In genomic region chr9:60502220-60502619, GRCm38 (mm10) we compare ENCODE assay signal across 19 mouse cellular contexts. TPM values are rescaled to one million over a fixed set of nuclear protein-coding genes. Genes with fewer than 3 reads are reported as not detected.
DNase-seq lines count a peak whose midpoint lies in the region; ATAC-seq and TF ChIP-seq lines count a peak whose summit lies in the region.
"Had no signal": no experiment of that assay in that cellular context is flagged by ENCODE, and none has a peak within 500 bp of the region (broad histone marks: within the 10 kb centered on the region; RNA-seq: fewer than 3 reads in every experiment).

No protein-coding gene starts in this region.

- H3K4me3 ChIP-seq in liver, embryonic 16.5 days (ENCODE audit: low read depth, low read length): no peak overlapping the region
- no peak overlapping the region for H3K4me3 ChIP-seq in myocyte
- H3K4me3 ChIP-seq in embryonic facial prominence, embryonic 10.5 days: no peak overlapping the region
- H3K4me3 ChIP-seq: erythroblast, embryonic 14.5 days; limb, embryonic 13.5 days had no signal

- TF ChIP-seq POLR2A in myocyte (IDR thresholded peaks at IDR 0.05; ENCODE audit: insufficient read length, low read depth): no peak

- DNase-seq in liver: no peak
- peak; percentile 5 for DNase-seq in NIH3T3 (ENCODE audit: low read depth)
- DNase-seq in large intestine, adult 2 months (ENCODE audit: low read depth, low spot score): peak; percentile 32
- DNase-seq in layer of hippocampus, postnatal 14 days (ENCODE audit: low spot score in 2 of 2): no peak
- DNase-seq in spleen, postnatal 4 days (ENCODE audit: low spot score in 2 of 2): no peak
- no peak for DNase-seq in embryonic facial prominence, embryonic 10.5 days (ENCODE audit: low spot score)
- DNase-seq: cerebellum, postnatal 25 days; gastrocnemius, postnatal 10 days; heart, postnatal 10 days; kidney, adult 2 months; midbrain, embryonic 14.5 days had no signal

- no peak overlapping the region for H3ac ChIP-seq in myocyte (ENCODE audit: control insufficient read depth, insufficient read length)

- no peaks in the 10 kb centered on the region for H3K27me3 ChIP-seq in liver, embryonic 16.5 days (ENCODE audit: control insufficient read depth, insufficient read depth, low read depth, low read length)
- H3K27me3 ChIP-seq in myocyte (ENCODE audit: control insufficient read depth, insufficient read depth, insufficient read length): no peaks in the 10 kb centered on the region
- H3K27me3 ChIP-seq in embryonic facial prominence, embryonic 10.5 days (replicated peaks; ENCODE audit: low read depth, poor library complexity, severe bottlenecking): peaks cover 7% of the 10 kb centered on the region; the same call in 1 of the 2 replicates
- H3K27me3 ChIP-seq: limb, embryonic 13.5 days had no signal

- WGBS in liver, embryonic 16.5 days (ENCODE audit: insufficient replicate concordance): 55% methylated on average over 6 of the region's 6 CpGs
- 29% methylated on average over 6 of the region's 6 CpGs for WGBS in large intestine, adult 2 months
- WGBS in embryonic facial prominence, embryonic 10.5 days: 84% methylated on average over 6 of the region's 6 CpGs

- H3K79me2 ChIP-seq in myocyte (ENCODE audit: control insufficient read depth, insufficient read depth): no peaks in the 10 kb centered on the region

- no peaks in the 10 kb centered on the region for H3K9me3 ChIP-seq in liver, embryonic 16.5 days (replicated peaks; ENCODE audit: control insufficient read depth, low read length)
- no peaks in the 10 kb centered on the region for H3K9me3 ChIP-seq in embryonic facial prominence, embryonic 10.5 days
- H3K9me3 ChIP-seq: G1E; limb, embryonic 13.5 days had no signal

- H3K4me1 ChIP-seq in liver, embryonic 16.5 days (ENCODE audit: control insufficient read depth, low read depth, low read length): no peaks in the 10 kb centered on the region
- peaks cover 32% of the 10 kb centered on the region for H3K4me1 ChIP-seq in embryonic facial prominence, embryonic 10.5 days

- no peak overlapping the region for H3K27ac ChIP-seq in liver, embryonic 16.5 days (ENCODE audit: low read length)
- H3K27ac ChIP-seq in embryonic facial prominence, embryonic 10.5 days (replicated peaks): no peak overlapping the region
- H3K27ac ChIP-seq: hindbrain, embryonic 14.5 days; limb, embryonic 13.5 days; macrophage had no signal

- no peak overlapping the region for H3K4me2 ChIP-seq in liver, embryonic 16.5 days (ENCODE audit: low read depth, low read length)
- H3K4me2 ChIP-seq in myocyte (ENCODE audit: low read depth): peak overlapping the region; percentile 54
- H3K4me2 ChIP-seq: hindbrain, embryonic 14.5 days; limb, embryonic 13.5 days had no signal

- 0 out of 2 replicates have a peak, but pooled peaks have one; percentile 16 for ATAC-seq in liver, embryonic 16.5 days (ENCODE audit: low read depth)
- ATAC-seq: forebrain, embryonic 16.5 days had no signal

- H3K9ac ChIP-seq in liver, embryonic 16.5 days (ENCODE audit: low read depth, low read length): no peak overlapping the region
- H3K9ac ChIP-seq: hindbrain, embryonic 14.5 days; limb, embryonic 13.5 days had no signal

- H3K36me3 ChIP-seq in liver, embryonic 16.5 days (ENCODE audit: control insufficient read depth, insufficient read depth): no peaks in the 10 kb centered on the region
- H3K36me3 ChIP-seq in myocyte (ENCODE audit: control insufficient read depth, insufficient read depth): no peaks in the 10 kb centered on the region
- no peaks in the 10 kb centered on the region for H3K36me3 ChIP-seq in embryonic facial prominence, embryonic 10.5 days (replicated peaks)
- H3K36me3 ChIP-seq: G1E; limb, embryonic 13.5 days had no signal

TF ChIP-seq in myocyte, 11 proteins besides CTCF, POLR2A, EP300 and RAD21:
- no peak for TF ChIP-seq MYOD1 (IDR thresholded peaks at IDR 0.05; ENCODE audit: control insufficient read depth in 1 of 3, insufficient read length in 2 of 3, low read depth in 2 of 3)
- TF ChIP-seq MYOG (IDR thresholded peaks at IDR 0.05; ENCODE audit: control insufficient read depth in 1 of 3, insufficient read depth in 1 of 3, insufficient read length in 2 of 3, low read depth in 2 of 3): no peak
- no peak for TF ChIP-seq SRF (IDR thresholded peaks at IDR 0.05; ENCODE audit: control insufficient read depth, insufficient read length, low read depth)
- no peak for TF ChIP-seq POLR2AphosphoS2 (IDR thresholded peaks at IDR 0.05; ENCODE audit: insufficient read length, low read depth)
- TF ChIP-seq REST (IDR thresholded peaks at IDR 0.05; ENCODE audit: insufficient read depth, insufficient read length): no peak
- no peak for TF ChIP-seq MAX (IDR thresholded peaks at IDR 0.05; ENCODE audit: low read depth)
- no peak for TF ChIP-seq TCF3 (IDR thresholded peaks at IDR 0.05; ENCODE audit: insufficient read length, low read depth)

RNA-seq across cellular contexts. Expression of gene Thsd4, which starts 19.6 kb away (rescaled TPM):
- 0.81 and 1.1 TPM in 2 replicates for polyA plus RNA-seq in liver, embryonic 16.5 days (2015; fragmentation: Nextera tagmentation; extraction: Ambion mirVana)
- 2.1 and 5.5 TPM in 2 replicates for polyA plus RNA-seq in large intestine, adult 2 months (2012; rRNA removed)
- 1.7 TPM for polyA plus RNA-seq in myocyte (2012; fragmentation: generic; extraction: Trizol)
- 10 to 100 TPM; 36.4 to 37.8 TPM for total RNA-seq in layer of hippocampus, postnatal 14 days (2021)
- 4.2 and 5.7 TPM in 2 replicates for polyA plus RNA-seq in embryonic facial prominence, embryonic 10.5 days (2016; fragmentation: Nextera tagmentation; extraction: Ambion mirVana)
- polyA plus RNA-seq: macrophage had no signal

Comparison
In these comparisons a context has a peak if more than half of its experiments do, and no peak if none do; other contexts are left out.
1. DNase-seq: peak in NIH3T3 (single experiment) and large intestine, adult 2 months (single experiment); none in liver (single experiment), layer of hippocampus, postnatal 14 days (0 of 2), spleen, postnatal 4 days (0 of 2) and embryonic facial prominence, embryonic 10.5 days (single experiment).